Mouse (Mus musculus) kidney, postnatal 36 days (tissue): Measurements from ENCODE around the gene Nup93.

Source experiments
- DNase-seq, 2 experiments: peaks; one replicate each; pipeline ENCODE4 v3.0.0; 2021 to 2022; ENCODE audit warnings: mixed read lengths in 2 of 2

Nup93 gene

GRCm38 (mm10) chr8:94365410-94365981 is 151.1 kb downstream of the Nup93 start:
- DNase-seq: peak; percentile 60 to 75
